Mouse (Mus musculus) pancreas, adult 10 weeks (tissue): ENCODE measurements around the gene Mpl. TPM values are rescaled to one million over a fixed set of nuclear protein-coding genes. Genes with fewer than 3 reads are reported as not detected.

Experiments used
- polyA plus RNA-seq: library from polyadenylated mRNA; stranded (reverse); fragments of 350-450 nt; fragmentation: Illumina TruSeq; extraction: RNeasy Lipid Tissue Mini Kit (QIAGEN cat#74804); gene quantifications from one replicate; pipeline ENCODE4 v1.2.3, GENCODE M21; 2015; ENCODE audit warnings: low read depth, low replicate concordance; ENCODE audit not compliant: insufficient read depth

Mpl gene
- polyA plus RNA-seq, result not detected

GRCm38 (mm10) chr4:118457345-118457975, at the start of gene Mpl:
Gene Mpl, minus strand, starts transcription at chr4:118457513.

DNA sequence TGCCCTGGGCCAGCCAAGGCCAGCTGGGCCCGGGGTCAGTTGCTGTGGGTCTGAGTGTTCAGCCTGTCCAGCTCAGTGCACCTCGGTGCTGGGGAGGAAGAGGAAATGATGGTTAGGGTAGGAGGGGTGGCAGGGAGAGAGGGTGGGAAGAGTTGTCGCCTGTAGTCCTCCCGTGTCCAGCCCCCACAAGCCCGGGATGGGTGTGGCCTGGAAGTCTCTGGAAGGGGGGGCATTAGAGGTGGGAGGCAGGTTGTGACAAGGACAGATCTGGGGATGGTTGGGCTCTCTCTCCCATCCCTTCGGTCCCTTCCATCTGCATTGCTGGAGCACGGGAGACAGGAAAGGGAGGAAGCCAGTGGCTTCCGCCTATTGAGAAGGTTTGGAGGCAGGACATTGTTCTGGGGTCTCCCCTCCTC, 32.4 kb upstream of the Mpl start, which contains the start of gene Tie1:
Gene Tie1 (minus strand): TSS at position 345 of the 416 bp plus-strand sequence.

GRCm38 (mm10) chr4:118436820-118437603, 20.3 kb downstream of the Mpl start, which contains the start of gene Cdc20:
Gene Cdc20, minus strand, starts transcription at chr4:118437352.

GRCm38 (mm10) chr4:118427768-118428451, 29.4 kb downstream of the Mpl start, which contains the start of gene Elovl1:
Gene Elovl1, plus strand, starts transcription at chr4:118428093.

GRCm38 (mm10) chr4:118409142-118409900, 48.0 kb downstream of the Mpl start, which contains the start of the genes Szt2 and Med8:
Gene Szt2, minus strand, starts transcription at chr4:118409273.
Gene Med8, plus strand, starts transcription at chr4:118409337.

Other genes with a start within 250 kb of the Mpl start
- gene Ptprf, start 166.1 kb downstream of the Mpl start, polyA plus RNA-seq, result 18.9 TPM
- gene Szt2, start 48.2 kb downstream of the Mpl start, polyA plus RNA-seq, result 9.0 TPM
- gene Med8, start 48.2 kb downstream of the Mpl start, polyA plus RNA-seq, result 19.5 TPM
- gene Elovl1, start 29.4 kb downstream of the Mpl start, polyA plus RNA-seq, result 25.4 TPM
- gene Cdc20, start 20.2 kb downstream of the Mpl start, polyA plus RNA-seq, result 0.46 TPM
- 24.8 TPM for gene Tie1, start 32.5 kb upstream of the Mpl start, polyA plus RNA-seq
- 3.4 TPM for gene 2610528J11Rik, start 69.5 kb upstream of the Mpl start, polyA plus RNA-seq
- 5.4 TPM for gene Tmem125, start 86.5 kb upstream of the Mpl start, polyA plus RNA-seq
- not detected for gene Cfap57, start 163.3 kb upstream of the Mpl start, polyA plus RNA-seq
- gene Ebna1bp2, start 163.3 kb upstream of the Mpl start, polyA plus RNA-seq, result 8.0 TPM
- gene Olfr62, start 201.4 kb upstream of the Mpl start, polyA plus RNA-seq, result not detected
- not detected for gene Olfr1342, start 235.2 kb upstream of the Mpl start, polyA plus RNA-seq
- gene Olfr1341, start 246.0 kb upstream of the Mpl start, polyA plus RNA-seq, result not detected